Mouse (Mus musculus): ENCODE results near the gene H2-Q6. TPM values are rescaled to one million over a fixed set of nuclear protein-coding genes. Genes with fewer than 3 reads are reported as not detected.
"Not testable (repeated sequence)": the region's sequence is repeated elsewhere in the genome, so short reads cannot be mapped to it uniquely, and the experiment has no call there.

Gene H2-Q6
- polyA plus RNA-seq, 1 experiment from 2014 or later, result 16.4 TPM

GRCm38 (mm10) chr17:35439295-35439747 lies 14.7 kb downstream of the H2-Q6 start:
- H3K4me1 ChIP-seq (replicated peaks; ENCODE audit: control insufficient read depth, insufficient read depth, low read length); DNase-seq (ENCODE audit: low spot score); H3K36me3 ChIP-seq (ENCODE audit: control insufficient read depth, insufficient read depth, low read length); H3K9me3 ChIP-seq (ENCODE audit: control insufficient read depth, low read length); H3K27ac ChIP-seq (ENCODE audit: low read depth, low read length): not testable (repeated sequence)
- Histone ChIP-seq H3K27me3 (replicated peaks; ENCODE audit: control insufficient read depth, insufficient read depth, low read length) (peaks cover 21% of the 10 kb centered on the region), H3K9ac (ENCODE audit: low read depth, low read length) (peak overlapping the region; percentile 10; the same call in 1 of the 2 replicates), H3K4me2 (peak overlapping the region; percentile 63), H3K4me3 (ENCODE audit: low read depth, low read length) (peak overlapping the region; percentile 42)
- peak; percentile 34; the same call in 1 of the 2 replicates for ATAC-seq (replicated peaks; ENCODE audit: low FRiP score)
- WGBS, result 3% methylated on average over 41 of the region's 48 CpGs

GRCm38 (mm10) chr17:35439925-35440645 lies 15.4 kb downstream of the H2-Q6 start:
- not testable (repeated sequence) for H3K27ac ChIP-seq (ENCODE audit: low read depth, low read length); DNase-seq (ENCODE audit: low spot score); H3K9me3 ChIP-seq (ENCODE audit: control insufficient read depth, low read length); H3K4me1 ChIP-seq (replicated peaks; ENCODE audit: control insufficient read depth, insufficient read depth, low read length); H3K4me2 ChIP-seq; H3K4me3 ChIP-seq (ENCODE audit: low read depth, low read length); H3K36me3 ChIP-seq (ENCODE audit: control insufficient read depth, insufficient read depth, low read length); ATAC-seq (replicated peaks; ENCODE audit: low FRiP score); H3K9ac ChIP-seq (ENCODE audit: low read depth, low read length)
- peaks cover 21% of the 10 kb centered on the region for H3K27me3 ChIP-seq (replicated peaks; ENCODE audit: control insufficient read depth, insufficient read depth, low read length)
- 38% methylated on average over 24 of the region's 27 CpGs for WGBS

DNA sequence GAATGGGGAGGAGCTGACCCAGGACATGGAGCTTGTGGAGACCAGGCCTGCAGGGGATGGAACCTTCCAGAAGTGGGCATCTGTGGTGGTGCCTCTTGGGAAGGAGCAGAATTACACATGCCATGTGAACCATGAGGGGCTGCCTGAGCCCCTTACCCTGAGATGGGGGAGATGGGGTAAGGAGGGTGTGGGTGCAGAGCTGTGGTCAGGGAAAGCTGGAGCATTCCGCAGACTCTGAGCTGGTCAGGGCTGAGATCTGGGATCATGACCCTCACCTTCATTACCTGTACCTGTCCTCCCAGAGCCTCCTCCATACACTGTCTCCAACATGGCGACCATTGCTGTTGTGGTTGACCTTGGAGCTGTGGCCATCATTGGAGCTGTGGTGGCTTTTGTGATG lies 17.7 kb downstream of the H2-Q6 start:
- DNase-seq (ENCODE audit: low spot score); H3K9me3 ChIP-seq (ENCODE audit: control insufficient read depth, low read length); H3K4me2 ChIP-seq; H3K4me3 ChIP-seq (ENCODE audit: low read depth, low read length); H3K36me3 ChIP-seq (ENCODE audit: control insufficient read depth, insufficient read depth, low read length); H3K27ac ChIP-seq (ENCODE audit: low read depth, low read length); H3K4me1 ChIP-seq (replicated peaks; ENCODE audit: control insufficient read depth, insufficient read depth, low read length); ATAC-seq (replicated peaks; ENCODE audit: low FRiP score); H3K9ac ChIP-seq (ENCODE audit: low read depth, low read length): not testable (repeated sequence)
- H3K27me3 ChIP-seq (replicated peaks; ENCODE audit: control insufficient read depth, insufficient read depth, low read length), result peaks cover 21% of the 10 kb centered on the region
- 83% methylated on average over 2 of the region's 2 CpGs for WGBS

- ATAC-seq (replicated peaks; ENCODE audit: low FRiP score); DNase-seq (ENCODE audit: low spot score): not testable (repeated sequence)
- WGBS, result 72% methylated on average over 2 of the region's 2 CpGs
These were observed 19.9 kb downstream of the H2-Q6 start for GRCm38 (mm10) chr17:35444510-35444909.

DNA sequence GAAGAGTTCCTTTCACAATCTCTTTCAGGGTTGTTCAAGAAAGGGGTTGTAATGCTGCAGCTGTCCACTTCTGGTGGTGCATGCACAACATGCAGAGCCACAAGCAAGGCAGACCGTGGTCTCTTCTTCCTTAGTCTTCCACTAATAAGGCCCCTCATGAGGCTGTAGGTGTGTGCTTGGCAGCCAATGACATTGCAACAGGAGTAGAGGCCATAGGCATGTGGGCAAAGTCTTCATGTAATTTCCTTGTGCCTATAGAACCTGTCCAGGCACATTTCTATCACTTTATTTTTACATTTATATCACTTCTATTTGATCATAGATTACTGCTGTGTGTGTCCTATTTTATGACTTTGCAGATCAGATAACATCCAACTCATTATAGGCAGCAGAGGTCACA lies 33.6 kb downstream of the H2-Q6 start:
- H3K9ac ChIP-seq (ENCODE audit: low read depth, low read length); DNase-seq (ENCODE audit: low spot score); H3K4me1 ChIP-seq (replicated peaks; ENCODE audit: control insufficient read depth, insufficient read depth, low read length); H3K9me3 ChIP-seq (ENCODE audit: control insufficient read depth, low read length); H3K27ac ChIP-seq (ENCODE audit: low read depth, low read length); ATAC-seq (replicated peaks; ENCODE audit: low FRiP score); H3K27me3 ChIP-seq (replicated peaks; ENCODE audit: control insufficient read depth, insufficient read depth, low read length); H3K36me3 ChIP-seq (ENCODE audit: control insufficient read depth, insufficient read depth, low read length); H3K4me2 ChIP-seq; H3K4me3 ChIP-seq (ENCODE audit: low read depth, low read length): not testable (repeated sequence)
- no CpG with 5 or more reads among the region's 1 CpGs for WGBS

More at GRCm38 (mm10) chr17:35444510-35444909, 19.9 kb downstream of the H2-Q6 start:
- H3K36me3 ChIP-seq (ENCODE audit: control insufficient read depth, insufficient read depth, low read length); H3K4me3 ChIP-seq (ENCODE audit: low read depth, low read length); H3K4me2 ChIP-seq; H3K4me1 ChIP-seq (replicated peaks; ENCODE audit: control insufficient read depth, insufficient read depth, low read length); H3K9me3 ChIP-seq (ENCODE audit: control insufficient read depth, low read length); H3K27ac ChIP-seq (ENCODE audit: low read depth, low read length); H3K9ac ChIP-seq (ENCODE audit: low read depth, low read length); H3K27me3 ChIP-seq (replicated peaks; ENCODE audit: control insufficient read depth, insufficient read depth, low read length): not testable (repeated sequence)

DNA sequence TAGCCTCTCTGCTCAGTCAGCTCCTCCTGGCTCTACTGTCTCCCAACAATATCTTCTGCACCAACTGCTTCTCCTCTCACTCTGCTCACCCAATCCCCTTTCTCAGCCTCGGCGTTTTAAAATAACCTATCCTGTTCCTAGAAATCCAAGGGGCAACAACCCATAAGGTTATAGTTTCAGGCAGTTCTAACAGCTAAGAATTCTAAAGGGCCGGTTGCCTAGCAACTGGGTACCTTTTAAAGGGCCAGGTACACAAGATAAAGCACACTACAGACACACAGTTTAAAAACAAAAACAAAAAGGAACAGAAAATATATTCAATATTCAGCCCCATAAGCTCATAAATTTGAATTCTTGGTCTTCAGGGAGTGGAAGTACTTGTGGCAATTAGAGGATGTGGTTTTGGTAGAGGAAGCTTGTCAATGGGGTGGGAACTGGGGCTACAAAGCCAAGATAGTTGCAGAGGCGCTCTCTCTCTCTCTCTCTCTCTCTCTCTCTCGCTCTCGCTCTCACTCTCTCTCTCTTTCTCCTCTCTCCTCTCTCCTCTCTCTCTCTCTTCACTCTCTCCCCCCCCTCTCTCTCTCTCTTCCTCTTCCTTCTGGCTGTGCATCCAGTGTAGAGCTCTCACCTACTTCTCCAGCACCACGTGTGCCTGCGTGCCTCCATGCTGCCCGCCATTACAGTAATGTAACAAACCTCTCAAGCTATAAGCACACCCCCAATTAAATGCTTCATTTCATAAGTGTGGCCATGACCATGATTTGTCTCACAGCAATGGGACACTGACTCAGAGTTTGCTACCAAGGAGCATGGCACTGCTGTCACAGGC lies 36.1 kb downstream of the H2-Q6 start:
- DNase-seq (ENCODE audit: low spot score); H3K9me3 ChIP-seq (ENCODE audit: control insufficient read depth, low read length); H3K36me3 ChIP-seq (ENCODE audit: control insufficient read depth, insufficient read depth, low read length); ATAC-seq (replicated peaks; ENCODE audit: low FRiP score); H3K27me3 ChIP-seq (replicated peaks; ENCODE audit: control insufficient read depth, insufficient read depth, low read length); H3K9ac ChIP-seq (ENCODE audit: low read depth, low read length); H3K4me3 ChIP-seq (ENCODE audit: low read depth, low read length); H3K4me1 ChIP-seq (replicated peaks; ENCODE audit: control insufficient read depth, insufficient read depth, low read length); H3K4me2 ChIP-seq; H3K27ac ChIP-seq (ENCODE audit: low read depth, low read length): not testable (repeated sequence)
- 25% methylated on average over 3 of the region's 9 CpGs for WGBS

- not testable (repeated sequence) for H3K9me3 ChIP-seq (ENCODE audit: control insufficient read depth, low read length); H3K4me3 ChIP-seq (ENCODE audit: low read depth, low read length); H3K4me1 ChIP-seq (replicated peaks; ENCODE audit: control insufficient read depth, insufficient read depth, low read length); H3K4me2 ChIP-seq; H3K27ac ChIP-seq (ENCODE audit: low read depth, low read length); H3K36me3 ChIP-seq (ENCODE audit: control insufficient read depth, insufficient read depth, low read length); ATAC-seq (replicated peaks; ENCODE audit: low FRiP score); H3K9ac ChIP-seq (ENCODE audit: low read depth, low read length)
- peak; percentile 35 for DNase-seq (ENCODE audit: low spot score)
- H3K27me3 ChIP-seq (replicated peaks; ENCODE audit: control insufficient read depth, insufficient read depth, low read length), result peaks cover 23% of the 10 kb centered on the region
- 6% methylated on average over 8 of the region's 8 CpGs for WGBS
These were observed 41.0 kb downstream of the H2-Q6 start for GRCm38 (mm10) chr17:35465651-35466050.

DNA sequence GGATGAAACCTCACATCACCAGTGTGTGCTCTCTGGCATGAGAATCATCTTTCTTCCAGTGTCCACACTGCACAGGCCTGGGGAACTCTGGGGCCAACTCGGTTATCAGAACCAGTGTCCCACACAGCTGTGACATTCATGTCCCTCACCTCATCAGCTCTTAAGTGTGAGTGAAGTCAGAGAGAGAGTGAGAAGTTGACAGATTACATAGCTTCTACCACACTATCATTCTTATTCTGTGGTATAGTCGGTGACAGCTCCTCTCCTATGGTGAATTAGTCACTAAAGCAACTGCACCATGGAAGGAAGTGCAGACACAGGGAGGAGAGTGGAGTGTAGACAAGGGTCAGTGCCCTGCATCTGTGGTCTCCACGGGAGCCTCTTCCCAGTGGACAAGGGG lies 44.3 kb downstream of the H2-Q6 start:
- H3K27ac ChIP-seq (ENCODE audit: low read depth, low read length); H3K9ac ChIP-seq (ENCODE audit: low read depth, low read length); H3K36me3 ChIP-seq (ENCODE audit: control insufficient read depth, insufficient read depth, low read length); ATAC-seq (replicated peaks; ENCODE audit: low FRiP score); DNase-seq (ENCODE audit: low spot score); H3K4me1 ChIP-seq (replicated peaks; ENCODE audit: control insufficient read depth, insufficient read depth, low read length); H3K4me3 ChIP-seq (ENCODE audit: low read depth, low read length); H3K9me3 ChIP-seq (ENCODE audit: control insufficient read depth, low read length); H3K4me2 ChIP-seq: not testable (repeated sequence)
- WGBS, result 40% methylated on average over 3 of the region's 3 CpGs
- peaks cover 29% of the 10 kb centered on the region for H3K27me3 ChIP-seq (replicated peaks; ENCODE audit: control insufficient read depth, insufficient read depth, low read length)

All from liver, embryonic 11.5 days (tissue).